Mouse (Mus musculus): ENCODE data around the gene Ptprb. TPM values are rescaled to one million over a fixed set of nuclear protein-coding genes. Genes with fewer than 3 reads are reported as not detected.

Ptprb gene
- polyA plus RNA-seq, 1 experiment = 2.8 TPM

GRCm38 (mm10) chr10:116388840-116389239, 113.5 kb downstream of the Ptprb start:
- WGBS = 78% methylated on average over 6 of the region's 6 CpGs
- no peak for TF ChIP-seq CTCF (IDR thresholded peaks at IDR 0.05; ENCODE audit: control insufficient read depth, insufficient read depth, low read length)
- no peak for TF ChIP-seq POLR2A (IDR thresholded peaks at IDR 0.05; ENCODE audit: borderline replicate concordance, control insufficient read depth, low read depth, low read length)
- Histone ChIP-seq H3K4me1 (ENCODE audit: control insufficient read depth, insufficient read depth, low read length) (no peaks in the 10 kb centered on the region; the same call in 1 of the 2 replicates), H3K27ac (ENCODE audit: control insufficient read depth, insufficient read depth, low read depth, low read length, poor library complexity) (no peak overlapping the region), H3K4me3 (replicated peaks; ENCODE audit: control insufficient read depth, low read depth, low read length) (no peak overlapping the region)

GRCm38 (mm10) chr10:116393790-116394475, 118.6 kb downstream of the Ptprb start:
- TF ChIP-seq POLR2A (IDR thresholded peaks at IDR 0.05; ENCODE audit: borderline replicate concordance, control insufficient read depth, low read depth, low read length) = no peak
- no peak for TF ChIP-seq CTCF (IDR thresholded peaks at IDR 0.05; ENCODE audit: control insufficient read depth, insufficient read depth, low read length)

GRCm38 (mm10) chr10:116394585-116394984, 119.3 kb downstream of the Ptprb start:
- H3K4me3 ChIP-seq (replicated peaks; ENCODE audit: control insufficient read depth, low read depth, low read length) = no peak overlapping the region
- H3K27ac ChIP-seq (ENCODE audit: control insufficient read depth, insufficient read depth, low read depth, low read length, poor library complexity) = no peak overlapping the region
- 14% methylated on average over 3 of the region's 4 CpGs for WGBS
- TF ChIP-seq CTCF (IDR thresholded peaks at IDR 0.05; ENCODE audit: control insufficient read depth, insufficient read depth, low read length) (no peak), POLR2A (IDR thresholded peaks at IDR 0.05; ENCODE audit: borderline replicate concordance, control insufficient read depth, low read depth, low read length) (no peak)
- no peaks in the 10 kb centered on the region for H3K4me1 ChIP-seq (ENCODE audit: control insufficient read depth, insufficient read depth, low read length)

More at GRCm38 (mm10) chr10:116393790-116394475, 118.6 kb downstream of the Ptprb start:
- H3K4me1 ChIP-seq (ENCODE audit: control insufficient read depth, insufficient read depth, low read length) = no peaks in the 10 kb centered on the region
- H3K27ac ChIP-seq (ENCODE audit: control insufficient read depth, insufficient read depth, low read depth, low read length, poor library complexity) = no peak overlapping the region
- WGBS = 69% methylated on average over 9 of the region's 9 CpGs
- no peak overlapping the region for H3K4me3 ChIP-seq (replicated peaks; ENCODE audit: control insufficient read depth, low read depth, low read length)

- Histone ChIP-seq H3K4me3 (replicated peaks; ENCODE audit: control insufficient read depth, low read depth, low read length) (no peak overlapping the region), H3K4me1 (ENCODE audit: control insufficient read depth, insufficient read depth, low read length) (no peaks in the 10 kb centered on the region), H3K27ac (ENCODE audit: control insufficient read depth, insufficient read depth, low read depth, low read length, poor library complexity) (no peak overlapping the region)
- TF ChIP-seq POLR2A (IDR thresholded peaks at IDR 0.05; ENCODE audit: borderline replicate concordance, control insufficient read depth, low read depth, low read length) (no peak), CTCF (IDR thresholded peaks at IDR 0.05; ENCODE audit: control insufficient read depth, insufficient read depth, low read length) (no peak)
- 72% methylated on average over 5 of the region's 5 CpGs for WGBS
These were observed 121.0 kb downstream of the Ptprb start for GRCm38 (mm10) chr10:116396279-116396678.

GRCm38 (mm10) chr10:116396966-116397365, 121.6 kb downstream of the Ptprb start:
- 80% methylated on average over 13 of the region's 13 CpGs for WGBS
- no peak overlapping the region for H3K4me3 ChIP-seq (replicated peaks; ENCODE audit: control insufficient read depth, low read depth, low read length)
- no peak for TF ChIP-seq CTCF (IDR thresholded peaks at IDR 0.05; ENCODE audit: control insufficient read depth, insufficient read depth, low read length)
- TF ChIP-seq POLR2A (IDR thresholded peaks at IDR 0.05; ENCODE audit: borderline replicate concordance, control insufficient read depth, low read depth, low read length) = no peak
- no peaks in the 10 kb centered on the region for H3K4me1 ChIP-seq (ENCODE audit: control insufficient read depth, insufficient read depth, low read length)
- no peak overlapping the region for H3K27ac ChIP-seq (ENCODE audit: control insufficient read depth, insufficient read depth, low read depth, low read length, poor library complexity)

- no peak overlapping the region for H3K27ac ChIP-seq (ENCODE audit: control insufficient read depth, insufficient read depth, low read depth, low read length, poor library complexity)
- H3K4me3 ChIP-seq (replicated peaks; ENCODE audit: control insufficient read depth, low read depth, low read length) = no peak overlapping the region
- TF ChIP-seq POLR2A (IDR thresholded peaks at IDR 0.05; ENCODE audit: borderline replicate concordance, control insufficient read depth, low read depth, low read length) = no peak
- TF ChIP-seq CTCF (IDR thresholded peaks at IDR 0.05; ENCODE audit: control insufficient read depth, insufficient read depth, low read length) = no peak
- WGBS = 36% methylated on average over 14 of the region's 14 CpGs
- no peaks in the 10 kb centered on the region for H3K4me1 ChIP-seq (ENCODE audit: control insufficient read depth, insufficient read depth, low read length)
These were observed 122.2 kb downstream of the Ptprb start for GRCm38 (mm10) chr10:116397573-116397972.

GRCm38 (mm10) chr10:116397973-116398372, 122.7 kb downstream of the Ptprb start:
- TF ChIP-seq POLR2A (IDR thresholded peaks at IDR 0.05; ENCODE audit: borderline replicate concordance, control insufficient read depth, low read depth, low read length) = no peak
- TF ChIP-seq CTCF (IDR thresholded peaks at IDR 0.05; ENCODE audit: control insufficient read depth, insufficient read depth, low read length) = no peak
- Histone ChIP-seq H3K27ac (ENCODE audit: control insufficient read depth, insufficient read depth, low read depth, low read length, poor library complexity) (no peak overlapping the region), H3K4me1 (ENCODE audit: control insufficient read depth, insufficient read depth, low read length) (no peaks in the 10 kb centered on the region), H3K4me3 (replicated peaks; ENCODE audit: control insufficient read depth, low read depth, low read length) (no peak overlapping the region)
- WGBS = 65% methylated on average over 12 of the region's 12 CpGs

- no peak overlapping the region for H3K4me3 ChIP-seq (replicated peaks; ENCODE audit: control insufficient read depth, low read depth, low read length)
- H3K4me1 ChIP-seq (ENCODE audit: control insufficient read depth, insufficient read depth, low read length) = no peaks in the 10 kb centered on the region
- TF ChIP-seq CTCF (IDR thresholded peaks at IDR 0.05; ENCODE audit: control insufficient read depth, insufficient read depth, low read length) (no peak), POLR2A (IDR thresholded peaks at IDR 0.05; ENCODE audit: borderline replicate concordance, control insufficient read depth, low read depth, low read length) (no peak)
- WGBS = 82% methylated on average over 6 of the region's 6 CpGs
- no peak overlapping the region for H3K27ac ChIP-seq (ENCODE audit: control insufficient read depth, insufficient read depth, low read depth, low read length, poor library complexity)
These were observed 127.6 kb downstream of the Ptprb start for GRCm38 (mm10) chr10:116402742-116403425.
